Mouse (Mus musculus) olfactory bulb, adult 2 months (tissue): ENCODE measurements around the gene Minpp1. TPM values are rescaled to one million over a fixed set of nuclear protein-coding genes. Genes with fewer than 3 reads are reported as not detected.

Source experiments
- H3K27ac ChIP-seq: fragments of 200-500 bp; 2 replicates; pipeline ENCODE4 v1.5.1; 2012; ENCODE audit warnings: low read depth, low read length; ENCODE audit not compliant: insufficient read depth
- H3K4me1 ChIP-seq: fragments of 200-500 bp; 2 replicates; pipeline ENCODE4 v1.6.1; 2012; ENCODE audit warnings: low read length; ENCODE audit not compliant: control insufficient read depth, insufficient read depth
- H3K4me3 ChIP-seq: fragments of 200-500 bp; 2 replicates; pipeline ENCODE4 v1.5.1; 2012; ENCODE audit warnings: mild to moderate bottlenecking, low read depth, low read length, moderate library complexity; ENCODE audit not compliant: insufficient read depth
- CTCF ChIP-seq: fragments of 200-500 bp; IDR thresholded peaks from 2 replicates; pipeline ENCODE4 v1.5.1; 2012; ENCODE audit warnings: low read depth, mild to moderate bottlenecking, low read length, moderate library complexity; ENCODE audit not compliant: insufficient read depth
- POLR2A ChIP-seq: fragments of 200-500 bp; IDR thresholded peaks from 2 replicates; pipeline ENCODE4 v1.6.1; 2012; ENCODE audit warnings: mild to moderate bottlenecking, low read depth, low read length, moderate library complexity; ENCODE audit not compliant: insufficient read depth
- WGBS: fragments of 180-500 bp; shearing (Covaris S2); methylation state at CpG from one replicate; pipeline ENCODE4 v1.1.7; 2018; 5-methylcytosine and 5-hydroxymethylcytosine counted together
- polyA plus RNA-seq: library from polyadenylated mRNA; stranded (reverse); fragments of >200 nt; gene quantifications from 2 replicates; pipeline ENCODE4 v1.2.4, GENCODE M21; 2012; ENCODE audit warnings: low replicate concordance; ENCODE audit not compliant: missing spikeins, insufficient read depth, insufficient read length

Minpp1 gene
- polyA plus RNA-seq, 1 experiment = not detected

DNA sequence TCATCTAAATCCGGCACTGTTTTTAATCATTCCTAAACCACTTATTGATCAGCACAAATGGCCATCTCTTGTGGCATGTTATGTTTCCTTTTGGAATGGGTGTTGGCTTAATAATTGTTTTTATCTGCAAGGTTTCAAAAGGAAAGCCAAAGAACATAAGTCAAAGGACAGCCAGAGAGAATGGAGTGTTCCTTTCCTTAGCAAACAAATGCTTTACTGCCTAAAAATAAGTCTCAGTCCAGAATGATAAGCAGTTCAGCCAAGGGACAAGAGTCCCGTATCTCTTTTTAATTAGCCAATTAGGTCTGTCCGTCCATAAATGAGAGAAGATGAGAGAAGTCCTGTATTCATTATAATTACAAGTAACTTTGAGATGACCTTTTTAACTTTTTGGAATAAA, 46.8 kb downstream of the Minpp1 start:
- Histone ChIP-seq H3K27ac (no peak overlapping the region), H3K4me1 (no peaks in the 10 kb centered on the region), H3K4me3 (no peak overlapping the region)
- WGBS = 75% methylated on average over 3 of the region's 3 CpGs
- TF ChIP-seq POLR2A (no peak), CTCF (no peak)

GRCm38 (mm10) chr19:32532737-32533505, 47.4 kb downstream of the Minpp1 start:
- H3K4me1 ChIP-seq = no peaks in the 10 kb centered on the region
- no peak overlapping the region for H3K4me3 ChIP-seq
- 87% methylated on average over 7 of the region's 7 CpGs for WGBS
- no peak overlapping the region for H3K27ac ChIP-seq
- TF ChIP-seq CTCF (no peak), POLR2A (no peak)

DNA sequence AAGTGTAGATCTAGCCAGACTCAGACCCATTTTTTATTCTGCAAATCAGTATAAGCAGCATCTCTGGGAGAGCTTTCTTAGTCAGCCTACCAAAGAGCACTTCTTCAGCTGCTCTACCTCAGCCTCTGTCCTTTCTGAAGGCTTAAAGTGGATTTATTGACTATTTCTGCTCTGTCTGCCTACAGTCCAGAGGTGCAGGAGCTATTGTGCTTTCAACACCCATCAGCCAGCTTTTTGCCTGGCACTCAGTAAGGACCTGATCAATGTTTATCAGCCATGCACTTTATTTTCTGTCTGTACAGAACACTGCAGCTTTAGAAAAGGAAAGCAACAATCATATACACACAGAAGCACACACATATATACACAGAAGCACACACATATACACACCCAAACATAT, 49.3 kb downstream of the Minpp1 start:
- Histone ChIP-seq H3K4me1 (no peaks in the 10 kb centered on the region), H3K4me3 (no peak overlapping the region), H3K27ac (no peak overlapping the region)
- no peak for TF ChIP-seq POLR2A
- no peak for TF ChIP-seq CTCF

DNA sequence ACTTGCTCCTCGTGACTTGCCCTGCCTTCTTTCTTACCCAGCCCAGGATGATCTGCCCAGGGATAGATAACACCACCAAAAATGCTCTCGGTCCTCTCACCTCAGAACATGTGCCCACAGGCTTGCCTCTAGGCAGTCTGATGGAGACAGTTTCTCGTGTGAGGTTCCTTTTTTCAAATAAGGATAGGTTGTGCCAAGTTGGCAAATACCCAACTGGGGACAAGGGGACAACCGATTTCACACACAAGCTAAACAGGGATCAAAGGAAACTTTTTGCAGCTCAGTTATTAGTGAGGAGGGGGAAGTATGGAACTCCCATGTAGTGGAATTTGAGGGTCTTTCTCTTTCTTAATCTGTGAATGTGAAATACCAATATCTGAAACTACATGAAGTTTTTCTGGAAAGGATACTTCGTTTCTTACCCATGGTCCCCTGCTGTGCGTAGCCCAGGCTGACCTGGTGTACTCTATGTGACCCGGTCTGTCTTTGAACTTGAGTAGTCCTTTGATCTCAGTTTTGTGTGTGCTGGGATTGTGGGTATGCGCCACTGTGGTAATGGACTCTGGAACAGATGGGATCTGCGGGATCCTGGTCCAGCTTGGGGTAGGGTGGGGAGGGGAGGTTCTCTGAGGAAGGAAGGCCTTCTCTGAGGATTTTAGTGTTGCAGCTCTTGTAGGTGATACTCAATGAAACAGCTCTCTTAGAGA, 57.4 kb downstream of the Minpp1 start:
- 80% methylated on average over 9 of the region's 9 CpGs for WGBS
- H3K4me3 ChIP-seq = no peak overlapping the region
- no peak for TF ChIP-seq CTCF
- no peaks in the 10 kb centered on the region for H3K4me1 ChIP-seq
- H3K27ac ChIP-seq = no peak overlapping the region

DNA sequence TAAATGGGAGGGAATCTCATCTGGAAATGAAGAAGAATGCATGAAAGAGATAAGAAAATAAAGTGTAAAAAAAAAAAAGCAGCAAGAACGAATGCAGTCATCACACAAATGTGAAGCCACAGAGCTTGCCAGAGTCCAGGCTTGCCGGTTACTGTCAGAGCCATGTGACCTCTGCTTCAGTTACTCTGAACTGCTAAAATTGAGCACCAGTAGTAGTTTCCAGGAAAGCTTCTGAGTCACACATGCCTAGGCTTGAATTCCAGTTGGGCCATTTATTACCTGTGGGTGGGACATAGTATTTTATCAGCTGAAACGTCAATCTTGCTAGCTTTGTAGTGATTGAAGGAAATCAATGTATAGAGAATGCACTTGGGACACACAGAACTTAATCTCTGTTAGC, 61.8 kb downstream of the Minpp1 start:
- 82% methylated on average over 3 of the region's 3 CpGs for WGBS

DNA sequence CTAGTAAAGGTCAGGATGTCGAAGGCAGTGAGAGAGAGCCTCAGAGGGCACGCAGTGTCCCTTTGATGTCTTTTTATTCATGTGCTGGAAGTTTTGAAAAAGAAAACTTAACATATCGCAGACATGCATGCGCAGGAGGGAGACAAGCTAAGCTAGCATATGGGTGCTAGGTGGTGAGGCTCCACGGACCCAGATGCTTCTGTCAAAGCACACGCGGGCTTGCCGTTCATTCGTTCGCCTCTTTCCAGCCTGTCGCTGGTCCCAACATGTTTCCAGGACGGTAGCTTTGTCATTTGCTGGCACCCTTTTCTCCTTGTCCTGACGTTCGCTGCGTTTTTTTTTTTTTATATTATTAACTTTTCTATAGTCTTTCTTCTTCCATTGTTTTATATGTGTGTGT, 62.6 kb downstream of the Minpp1 start:
- WGBS = 81% methylated on average over 15 of the region's 15 CpGs
- H3K4me1 ChIP-seq = no peaks in the 10 kb centered on the region
- TF ChIP-seq CTCF (no peak), POLR2A (no peak)
- no peak overlapping the region for H3K4me3 ChIP-seq
- no peak overlapping the region for H3K27ac ChIP-seq

More for the DNA sequence above, 61.8 kb downstream of the Minpp1 start:
- Histone ChIP-seq H3K4me3 (no peak overlapping the region), H3K4me1 (no peaks in the 10 kb centered on the region), H3K27ac (no peak overlapping the region)
- TF ChIP-seq CTCF = no peak
- no peak for TF ChIP-seq POLR2A

DNA sequence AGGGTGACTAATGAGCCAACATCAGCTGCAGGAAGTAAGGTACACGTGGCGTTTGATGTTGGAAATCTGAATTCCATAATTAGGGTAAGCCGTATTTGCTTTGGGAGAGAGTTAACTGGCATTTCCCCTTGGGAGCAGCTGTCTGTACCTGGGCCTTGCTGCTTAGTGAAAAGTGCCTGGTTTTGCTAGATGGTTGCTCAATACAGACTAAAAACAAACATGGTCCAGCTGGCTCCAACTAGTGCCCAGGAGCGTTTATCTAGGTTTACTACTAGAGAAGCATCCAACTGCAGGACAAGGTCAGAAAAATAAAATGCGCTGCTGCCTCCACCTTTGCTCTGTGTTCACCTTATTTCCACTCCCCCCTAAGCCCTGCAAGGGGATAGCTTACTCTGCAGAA, 64.9 kb downstream of the Minpp1 start:
- 83% methylated on average over 5 of the region's 5 CpGs for WGBS
- no peaks in the 10 kb centered on the region for H3K4me1 ChIP-seq
- H3K4me3 ChIP-seq = no peak overlapping the region
- TF ChIP-seq POLR2A (no peak), CTCF (no peak)
- H3K27ac ChIP-seq = no peak overlapping the region

- no peak overlapping the region for H3K27ac ChIP-seq
- 22% methylated on average over 3 of the region's 3 CpGs for WGBS
- H3K4me1 ChIP-seq = no peaks in the 10 kb centered on the region
- no peak overlapping the region for H3K4me3 ChIP-seq
- TF ChIP-seq POLR2A (no peak), CTCF (no peak)
Measured at GRCm38 (mm10) chr19:32551442-32551841, 65.9 kb downstream of the Minpp1 start.

DNA sequence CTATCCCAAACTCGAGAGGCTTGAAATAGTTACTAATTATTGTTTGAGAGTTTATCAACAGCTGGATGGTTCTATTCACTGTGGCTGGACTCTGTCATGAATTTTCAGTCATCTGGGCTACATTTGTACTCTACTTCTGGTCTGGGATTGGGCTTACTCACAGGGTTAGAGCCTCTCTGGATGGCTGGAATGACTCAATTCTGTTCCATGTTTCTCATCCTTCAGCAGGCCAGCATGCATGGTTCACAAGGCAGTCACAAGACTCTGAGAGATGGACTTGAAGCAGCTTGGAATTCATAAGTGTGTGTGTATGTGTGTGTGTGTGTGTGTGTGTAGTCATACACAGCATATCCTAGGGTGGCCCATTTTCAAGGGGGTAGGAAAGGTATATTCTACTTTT, 66.5 kb downstream of the Minpp1 start:
- WGBS = 38% methylated on average over 1 of the region's 1 CpGs
- Histone ChIP-seq H3K4me1 (no peaks in the 10 kb centered on the region), H3K27ac (no peak overlapping the region), H3K4me3 (no peak overlapping the region)
- no peak for TF ChIP-seq CTCF
- TF ChIP-seq POLR2A = no peak
